In genomic region chr4:127747876-127748275, GRCm38 (mm10) we compare ENCODE assay signal across 19 mouse cellular contexts.
DNase-seq lines count a peak whose midpoint lies in the region; ATAC-seq and TF ChIP-seq lines count a peak whose summit lies in the region.
"Had no signal": no experiment of that assay in that cellular context is flagged by ENCODE, and none has a peak within 500 bp of the region (broad histone marks: within the 10 kb centered on the region; RNA-seq: fewer than 3 reads in every experiment).

No protein-coding gene starts in this region.

- no peaks in the 10 kb centered on the region for H3K9me3 ChIP-seq in midbrain, embryonic 11.5 days (ENCODE audit: control insufficient read depth, low read length)
- H3K9me3 ChIP-seq: limb, embryonic 10.5 days had no signal

- no peak for TF ChIP-seq POLR2A in kidney, adult 2 months (IDR thresholded peaks at IDR 0.05; ENCODE audit: low read depth, low read length)

- H3K4me1 ChIP-seq in kidney, adult 2 months (ENCODE audit: control insufficient read depth, insufficient read depth, low read length) = no peaks in the 10 kb centered on the region
- no peaks in the 10 kb centered on the region for H3K4me1 ChIP-seq in midbrain, embryonic 11.5 days (ENCODE audit: control insufficient read depth, insufficient read depth, low read length)
- H3K4me1 ChIP-seq: hindbrain, embryonic 13.5 days; limb, embryonic 10.5 days had no signal

- intact Hi-C loops in gastrocnemius, postnatal 14 days (cut with DNase I; ENCODE audit: low total_unique reads) = no loop called here

- no peak for ATAC-seq in midbrain, embryonic 11.5 days (ENCODE audit: low FRiP score)
- ATAC-seq: activated CD4-positive, CD25-positive, alpha-beta regulatory T cell, adult 4 months; forebrain, embryonic 14.5 days; intestine, embryonic 16.5 days; Patski had no signal

- no peak overlapping the region for H3K4me3 ChIP-seq in kidney, adult 2 months (ENCODE audit: insufficient read depth, low read depth, low read length)
- no peak overlapping the region for H3K4me3 ChIP-seq in midbrain, embryonic 11.5 days (ENCODE audit: low read depth, low read length)
- H3K4me3 ChIP-seq: hindbrain, embryonic 13.5 days; layer of hippocampus, adult 2 months; limb, embryonic 10.5 days had no signal

- H3K9ac ChIP-seq in midbrain, embryonic 11.5 days (ENCODE audit: low read length) = no peak overlapping the region
- H3K9ac ChIP-seq: hindbrain, embryonic 13.5 days; liver, embryonic 14.5 days had no signal

- TF ChIP-seq CTCF in kidney, adult 2 months (conservative IDR thresholded peaks at IDR 0.05; ENCODE audit: insufficient read depth, insufficient read length, low read depth, low read length) = no peak

- peak; percentile 13 for DNase-seq in gastrocnemius, postnatal 14 days
- DNase-seq in gastrocnemius, adult 18-20 months (ENCODE audit: low spot score) = no peak
- DNase-seq in Muller cell, postnatal 12 days (ENCODE audit: inconsistent ontology term) = peak; percentile 68
- DNase-seq in adrenal gland, adult 8-10 months = peak; percentile 21
- DNase-seq in cerebellum, adult 9-11 months = peak; percentile 11
- DNase-seq in kidney, adult 2 months = no peak
- no peak for DNase-seq in urinary bladder, adult 2 months (ENCODE audit: low spot score)
- DNase-seq in midbrain, embryonic 11.5 days (ENCODE audit: low spot score, missing footprints) = no peak
- DNase-seq: lung, postnatal 10 days; right cerebral cortex, postnatal 25 days had no signal

- no peak overlapping the region for H3K27ac ChIP-seq in kidney, adult 2 months (ENCODE audit: insufficient read depth, low read depth, low read length)
- no peak overlapping the region for H3K27ac ChIP-seq in midbrain, embryonic 11.5 days (ENCODE audit: low read depth, low read length)
- H3K27ac ChIP-seq: hindbrain, embryonic 13.5 days; kidney, postnatal 0 days; layer of hippocampus, adult 2 months; limb, embryonic 10.5 days; liver, embryonic 14.5 days had no signal

- H3K27me3 ChIP-seq in kidney, adult 2 months (replicated peaks; ENCODE audit: control insufficient read depth, insufficient read depth, low read length) = no peaks in the 10 kb centered on the region
- no peaks in the 10 kb centered on the region for H3K27me3 ChIP-seq in midbrain, embryonic 11.5 days (ENCODE audit: control insufficient read depth, insufficient read depth, low read length)
- H3K27me3 ChIP-seq: hindbrain, embryonic 13.5 days had no signal

- no peak overlapping the region for H3K4me2 ChIP-seq in midbrain, embryonic 11.5 days
- H3K4me2 ChIP-seq: hindbrain, embryonic 13.5 days had no signal

- H3K36me3 ChIP-seq in kidney, adult 2 months (ENCODE audit: control insufficient read depth, insufficient read depth, low read length) = no peaks in the 10 kb centered on the region
- no peaks in the 10 kb centered on the region for H3K36me3 ChIP-seq in midbrain, embryonic 11.5 days (ENCODE audit: control insufficient read depth, insufficient read depth, low read length)
- H3K36me3 ChIP-seq: hindbrain, embryonic 13.5 days; limb, embryonic 10.5 days had no signal

- WGBS in kidney, adult 2 months = 64% methylated on average over 5 of the region's 5 CpGs
- 85% methylated on average over 5 of the region's 5 CpGs for WGBS in midbrain, embryonic 11.5 days

Comparison
In these comparisons a context has a peak if more than half of its experiments do, and no peak if none do; other contexts are left out.
1. DNase-seq: peak in gastrocnemius, postnatal 14 days (single experiment), Muller cell, postnatal 12 days (single experiment), adrenal gland, adult 8-10 months (single experiment) and cerebellum, adult 9-11 months (single experiment); none in gastrocnemius, adult 18-20 months (single experiment), kidney, adult 2 months (single experiment), urinary bladder, adult 2 months (single experiment) and midbrain, embryonic 11.5 days (single experiment).